Mouse (Mus musculus) left cerebral cortex, postnatal 4 days (tissue): ENCODE data around the gene Rhobtb1. TPM values are rescaled to one million over a fixed set of nuclear protein-coding genes. Genes with fewer than 3 reads are reported as not detected.

Source experiments
- DNase-seq: peaks from one replicate; pipeline ENCODE4 v3.0.0-alpha.2; 2022
- intact Hi-C: fragments of 180-260 bp; cut with DNase I; formaldehyde crosslinking; loops from one replicate; pipeline ENCODE4 v1.15.1; 2025
- total RNA-seq, 2 experiments: library from RNA; stranded (reverse); gene quantifications; 2 replicates each; pipeline ENCODE4 v1.2.3; 2021

The Rhobtb1 gene
- total RNA-seq, 2 experiments from 2014 or later: 24.5 to 24.6 TPM

DNA sequence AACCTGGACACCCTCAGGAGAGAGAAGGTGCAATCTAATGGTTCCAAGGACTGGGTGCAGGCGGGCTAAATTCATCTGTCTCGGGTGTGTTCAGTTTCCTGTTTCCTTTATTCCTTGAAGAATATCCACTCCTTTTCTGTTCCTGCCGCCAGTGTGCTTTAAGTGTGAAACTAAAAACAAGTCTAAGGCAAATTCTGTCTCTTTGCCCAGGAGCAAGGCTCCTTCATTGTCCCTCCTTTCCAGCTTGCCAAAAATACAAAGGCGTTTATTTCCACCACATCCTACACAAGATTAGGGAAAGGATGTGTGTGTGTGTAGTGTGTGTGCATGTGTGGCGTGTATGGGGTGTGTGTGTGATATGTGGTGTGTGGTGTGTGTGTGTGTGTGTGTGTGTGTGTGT lies 11.3 kb downstream of the Rhobtb1 start:
- no peak for DNase-seq
- intact Hi-C loops: no loop called here

GRCm38 (mm10) chr10:69163216-69163615 lies 12.0 kb downstream of the Rhobtb1 start:
- intact Hi-C loops: no loop called here
- DNase-seq: no peak

GRCm38 (mm10) chr10:69165125-69165524 lies 13.9 kb downstream of the Rhobtb1 start:
- intact Hi-C loops: no loop called here
- no peak for DNase-seq

DNA sequence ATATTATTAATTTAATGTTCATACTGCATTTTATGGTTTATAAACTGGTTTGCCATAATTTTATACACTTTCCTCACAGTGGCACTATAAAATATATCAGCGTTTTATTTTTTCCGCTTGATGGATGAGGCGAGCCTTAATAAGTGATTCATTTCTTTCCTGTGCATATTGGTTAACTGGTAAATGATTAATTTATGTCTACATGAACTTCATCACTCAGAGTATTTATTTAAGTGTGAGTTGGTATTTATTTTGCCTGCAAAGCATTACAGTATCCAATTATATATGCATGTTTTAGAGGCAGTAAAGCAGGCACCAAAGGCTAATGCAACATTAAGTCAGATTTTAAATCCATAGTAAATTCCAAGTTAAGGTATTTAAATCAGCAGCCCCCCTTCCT lies 14.6 kb downstream of the Rhobtb1 start:
- DNase-seq: no peak
- intact Hi-C loops: no loop called here

- no peak for DNase-seq
- intact Hi-C loops: no loop called here
Measured at GRCm38 (mm10) chr10:69166514-69166913, 15.3 kb downstream of the Rhobtb1 start.

- DNase-seq: no peak
- intact Hi-C loops: no loop called here
Measured at GRCm38 (mm10) chr10:69172412-69172811, 21.2 kb downstream of the Rhobtb1 start.

DNA sequence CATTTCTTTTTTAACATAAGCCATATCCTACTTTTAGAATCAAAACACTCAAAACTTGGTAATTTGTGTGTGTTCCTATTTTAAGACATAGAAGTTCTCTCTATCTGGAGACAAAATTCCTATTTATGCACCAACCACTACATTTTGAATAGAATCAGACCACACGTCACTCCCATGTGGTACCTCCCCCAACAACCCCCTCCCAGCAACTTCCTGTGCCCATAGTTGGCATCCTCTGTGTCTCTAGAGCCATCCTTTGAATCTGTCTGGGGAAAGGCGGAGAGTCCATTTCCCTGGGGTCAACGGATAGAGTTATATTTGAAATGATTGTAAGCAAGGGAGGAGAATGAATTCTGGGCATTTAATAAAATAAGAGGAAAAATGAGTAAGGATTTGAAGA lies 24.9 kb downstream of the Rhobtb1 start:
- DNase-seq: no peak
- intact Hi-C loops: no loop called here

DNA sequence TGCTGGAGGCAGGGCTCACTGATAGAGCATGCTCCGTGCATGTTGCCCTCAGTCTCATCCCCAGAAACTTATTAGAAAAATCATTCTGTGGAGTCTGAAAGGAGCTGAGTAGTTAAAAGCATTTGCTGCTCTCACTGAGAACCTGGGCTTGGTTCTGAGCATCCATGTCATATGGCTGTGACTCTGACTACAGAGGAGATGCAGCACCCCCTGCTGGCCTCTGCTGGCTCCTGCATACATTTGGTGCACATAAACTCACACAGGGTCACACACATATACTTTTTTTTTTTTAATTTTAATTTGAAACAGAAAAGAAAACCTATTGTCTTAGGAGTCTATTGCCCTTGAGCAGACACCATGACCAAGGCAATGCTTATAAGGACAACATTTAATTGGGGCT lies 28.1 kb downstream of the Rhobtb1 start:
- intact Hi-C loops: no loop called here
- no peak for DNase-seq

DNA sequence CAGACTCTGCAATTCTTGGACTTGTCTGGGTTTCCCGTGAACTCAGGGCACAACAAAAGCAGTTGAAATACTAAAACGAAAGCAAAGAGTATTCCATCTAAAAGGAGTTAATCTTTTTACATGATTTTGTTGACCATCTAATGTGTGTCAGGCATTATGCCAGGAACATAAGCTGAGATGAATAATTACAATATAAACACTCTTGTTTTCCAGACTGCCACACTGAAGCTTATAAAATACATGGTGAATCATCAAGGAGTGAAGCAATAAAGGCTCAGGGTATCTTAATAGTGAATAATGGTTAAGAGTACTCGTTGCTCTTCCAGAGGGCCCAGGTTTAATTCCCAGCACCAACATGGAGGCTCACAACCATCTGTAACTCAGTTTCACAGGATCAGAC lies 29.8 kb downstream of the Rhobtb1 start:
- no peak for DNase-seq
- intact Hi-C loops: loop anchor here (10.0 kb wide), 2 partner anchors 124 to 276 kb away; no protein-coding TSS in a partner anchor

DNA sequence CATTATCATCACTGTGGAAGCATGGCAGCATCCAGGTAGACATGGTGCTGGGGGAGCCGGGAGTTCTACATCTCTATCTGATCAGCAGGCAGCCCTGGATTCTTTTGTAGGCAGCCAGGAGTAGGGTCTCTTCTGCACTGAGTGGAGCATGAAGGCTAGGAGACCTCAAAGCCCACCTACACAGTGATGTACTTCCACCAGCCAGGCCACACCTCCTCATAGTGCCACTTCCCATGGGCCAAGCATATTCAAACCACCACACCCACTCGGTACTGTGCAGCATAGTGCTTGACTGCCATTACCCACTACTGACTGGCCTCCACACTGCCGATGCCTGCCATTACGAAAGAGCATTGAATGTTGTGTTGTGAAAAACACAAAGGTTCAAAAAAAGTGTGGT lies 33.7 kb downstream of the Rhobtb1 start:
- intact Hi-C loops: loop anchor here (10.0 kb wide), 2 partner anchors 120 to 280 kb away; no protein-coding TSS in a partner anchor
- DNase-seq: no peak

GRCm38 (mm10) chr10:69185431-69185830 lies 34.2 kb downstream of the Rhobtb1 start:
- intact Hi-C loops: loop anchor here (10.0 kb wide), 2 partner anchors 119 to 281 kb away; no protein-coding TSS in a partner anchor
- no peak for DNase-seq

DNA sequence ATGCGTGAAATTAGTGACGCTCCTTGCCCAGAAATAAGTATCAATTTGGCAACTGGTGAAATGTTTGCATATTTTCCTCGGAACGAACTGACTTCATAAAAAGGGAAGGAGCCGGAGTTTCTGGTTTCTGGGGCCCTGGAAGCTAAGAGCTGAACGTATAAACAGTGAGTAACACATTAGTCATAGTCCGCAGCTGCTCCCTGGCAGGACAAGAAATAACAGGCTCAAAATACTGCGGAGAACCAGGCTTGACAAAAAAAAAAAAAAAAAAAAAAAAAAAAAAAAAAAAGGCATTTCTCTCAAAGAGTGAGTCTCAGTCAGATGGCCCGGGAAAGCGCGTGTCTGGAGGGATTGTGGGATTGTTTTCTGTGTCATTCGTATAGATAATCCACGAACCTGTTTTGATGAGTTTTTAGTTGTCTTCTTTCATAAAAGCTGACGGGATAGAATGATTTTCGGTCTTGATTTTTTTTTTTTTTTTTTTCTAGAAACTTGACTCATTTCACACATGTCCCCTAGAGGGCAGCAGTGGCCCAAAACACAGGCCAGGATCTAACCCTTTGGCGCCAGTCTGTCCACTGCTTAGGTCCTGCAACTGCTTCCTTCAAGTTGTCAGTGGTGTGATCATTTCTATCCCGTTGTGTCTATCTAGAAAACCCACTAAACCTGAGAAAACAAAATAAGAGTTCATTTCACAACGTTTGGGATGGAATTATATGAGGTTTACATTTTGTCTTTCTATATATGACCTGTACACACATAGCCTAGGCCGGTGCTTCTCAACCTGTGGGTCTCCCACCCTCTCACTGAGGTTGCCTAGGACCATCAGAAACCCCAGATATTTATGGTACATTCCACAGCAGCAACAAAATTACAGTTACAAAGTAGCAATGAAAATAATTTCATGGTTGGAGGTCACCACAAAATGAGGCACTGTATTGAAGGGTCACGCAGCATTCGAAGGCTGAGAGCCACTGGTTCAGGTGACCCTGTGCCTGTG lies 35.0 kb downstream of the Rhobtb1 start:
- DNase-seq: peak; percentile 68
- intact Hi-C loops: loop anchor here (10.0 kb wide), 2 partner anchors 119 to 281 kb away; no protein-coding TSS in a partner anchor

DNA sequence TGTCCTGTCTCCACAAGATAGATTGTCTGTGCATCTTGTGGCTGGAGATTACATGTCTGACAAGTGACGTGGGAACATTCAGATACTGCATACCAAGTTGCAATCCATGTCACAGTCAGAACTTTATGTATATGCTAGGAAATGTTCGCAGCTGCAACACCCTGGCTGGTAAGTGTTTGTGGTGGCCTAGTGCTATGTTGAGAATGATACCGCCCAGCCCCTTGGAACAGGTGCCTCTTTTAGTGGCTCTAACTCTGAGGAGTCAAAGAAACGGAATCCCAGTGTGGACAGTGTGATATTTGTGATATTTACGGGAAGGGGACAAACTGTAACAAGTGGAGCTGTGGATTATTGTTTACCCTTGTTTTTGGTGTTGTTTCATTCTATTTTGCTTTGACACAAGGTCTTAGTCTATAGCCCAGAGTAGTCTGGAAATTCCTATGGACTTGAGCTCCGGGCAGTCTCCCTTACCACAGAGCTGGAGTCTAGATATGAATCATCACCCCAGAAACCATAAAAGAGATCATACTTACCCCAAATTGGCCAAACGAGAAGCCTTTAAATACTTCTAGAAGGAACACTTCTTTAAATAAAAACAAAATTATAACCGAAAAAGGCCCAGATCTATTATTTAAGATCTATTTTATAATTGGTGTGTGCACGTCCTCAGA lies 36.7 kb downstream of the Rhobtb1 start:
- intact Hi-C loops: loop anchor here (10.0 kb wide), 2 partner anchors 117 to 283 kb away; no protein-coding TSS in a partner anchor
- no peak for DNase-seq

- no peak for DNase-seq
- intact Hi-C loops: no loop called here
Measured at GRCm38 (mm10) chr10:69190434-69191160, 39.4 kb downstream of the Rhobtb1 start.

- intact Hi-C loops: no loop called here
Measured at GRCm38 (mm10) chr10:69192266-69192665, 41.0 kb downstream of the Rhobtb1 start.

DNA sequence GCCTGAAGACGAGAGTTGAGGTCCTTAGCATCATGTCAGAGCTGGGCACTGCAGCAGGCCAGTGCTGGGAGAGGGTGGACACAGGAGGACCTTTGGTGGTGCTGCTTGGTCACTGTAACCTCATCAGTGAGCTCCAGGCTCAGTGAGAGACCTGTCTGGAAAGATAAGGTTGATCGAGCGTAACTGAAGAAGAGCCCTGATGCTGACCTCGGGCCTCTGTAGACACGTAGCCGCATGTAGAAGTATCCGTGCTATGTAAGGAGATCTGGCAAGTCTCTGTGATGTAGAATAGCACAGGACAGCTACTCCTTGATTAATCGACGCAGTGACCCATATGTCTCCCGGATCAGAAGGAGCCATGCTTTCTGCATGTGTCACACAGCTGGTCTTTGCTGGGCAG lies 42.5 kb downstream of the Rhobtb1 start:
- intact Hi-C loops: no loop called here
- no peak for DNase-seq

More at GRCm38 (mm10) chr10:69192266-69192665, 41.0 kb downstream of the Rhobtb1 start:
- no peak for DNase-seq

DNA sequence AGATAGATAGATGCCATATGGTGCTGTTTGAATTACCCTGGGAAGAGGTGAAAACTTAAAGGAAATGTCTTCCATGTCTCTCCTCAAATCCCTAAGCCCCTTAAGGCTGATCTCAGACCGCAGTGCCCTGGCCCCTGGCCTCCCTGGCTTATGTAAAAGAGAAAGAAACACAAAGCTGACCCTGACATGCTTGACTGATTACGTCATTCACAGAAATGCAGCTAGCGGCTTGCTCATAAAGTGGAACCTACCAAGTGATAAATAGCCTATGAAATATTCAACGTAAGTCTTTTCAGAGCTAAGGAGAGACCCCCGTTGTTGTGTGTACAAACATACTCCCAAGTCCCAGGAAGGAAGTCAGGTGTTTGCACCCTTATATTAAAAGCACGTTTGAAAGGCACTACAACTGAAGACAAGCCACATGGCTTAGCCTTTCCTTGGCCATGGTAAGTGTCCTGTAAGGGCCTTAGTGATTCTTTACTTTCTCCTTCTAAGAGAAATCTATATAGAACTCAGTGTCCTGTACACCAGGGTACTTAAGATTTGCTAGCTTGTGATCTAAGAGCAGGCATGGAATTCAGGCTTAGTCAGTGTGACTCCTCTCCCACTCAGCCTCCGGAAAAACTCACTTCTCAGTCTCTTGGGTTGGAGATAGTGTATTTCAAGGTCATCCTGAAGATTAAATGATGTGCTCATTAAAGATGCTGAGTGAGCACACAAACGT lies 53.6 kb downstream of the Rhobtb1 start:
- DNase-seq: no peak
- intact Hi-C loops: no loop called here

DNA sequence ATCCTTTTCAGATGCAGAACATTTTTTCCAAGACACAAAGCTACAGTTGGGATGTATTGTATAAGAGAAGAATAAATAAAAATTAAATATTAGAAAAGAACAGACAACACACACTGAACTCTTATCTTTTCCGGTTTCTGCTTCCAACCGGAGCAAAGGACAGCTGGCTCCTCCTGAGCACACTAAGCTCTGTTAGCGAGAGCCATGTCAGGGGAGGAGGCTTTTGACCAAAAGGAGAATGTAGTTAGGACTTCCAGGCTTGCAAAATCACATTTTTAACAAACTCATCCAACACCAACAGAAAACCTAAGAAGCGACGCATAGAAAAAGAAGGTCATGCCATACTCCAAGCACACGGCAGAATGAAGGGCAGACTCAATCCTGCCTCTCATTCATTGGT lies 54.8 kb downstream of the Rhobtb1 start:
- intact Hi-C loops: no loop called here
- no peak for DNase-seq

- intact Hi-C loops: no loop called here
- no peak for DNase-seq
Measured at GRCm38 (mm10) chr10:69207481-69207880, 56.2 kb downstream of the Rhobtb1 start.

GRCm38 (mm10) chr10:69207981-69208630 lies 56.9 kb downstream of the Rhobtb1 start:
- DNase-seq: no peak
- intact Hi-C loops: no loop called here
